Comparison of ENCODE assay signal across 9 mouse cellular contexts in genomic region chr2:9879493-9879892, GRCm38 (mm10). TPM values are rescaled to one million over a fixed set of nuclear protein-coding genes. Genes with fewer than 3 reads are reported as not detected.
DNase-seq lines count a peak whose midpoint lies in the region; ATAC-seq and TF ChIP-seq lines count a peak whose summit lies in the region.
"Had no signal": no experiment of that assay in that cellular context is flagged by ENCODE, and none has a peak within 500 bp of the region (broad histone marks: within the 10 kb centered on the region; RNA-seq: fewer than 3 reads in every experiment).

No protein-coding gene starts in this region.

- H3K27ac ChIP-seq in liver, embryonic 12.5 days: 0 out of 2 replicates have a peak overlapping the region, but pooled peaks have one; percentile 45
- H3K27ac ChIP-seq in testis, adult 2 months (ENCODE audit: control insufficient read depth, insufficient read depth, low read depth, low read length): no peak overlapping the region

- 2% methylated on average over 21 of the region's 21 CpGs for WGBS in liver, embryonic 12.5 days (ENCODE audit: insufficient replicate concordance)

- no peaks in the 10 kb centered on the region for H3K36me3 ChIP-seq in liver, embryonic 12.5 days
- no peaks in the 10 kb centered on the region for H3K36me3 ChIP-seq in myocyte (ENCODE audit: control insufficient read depth, insufficient read depth)
- H3K36me3 ChIP-seq in testis, adult 2 months (ENCODE audit: control insufficient read depth, insufficient read depth, low read length): no peaks in the 10 kb centered on the region

- peak overlapping the region; percentile 57 for H3K4me3 ChIP-seq in liver, embryonic 12.5 days
- H3K4me3 ChIP-seq in myocyte: peak overlapping the region; percentile 74
- peak overlapping the region; percentile 12 for H3K4me3 ChIP-seq in testis, adult 2 months (ENCODE audit: control insufficient read depth, low read depth, low read length)

- peaks cover 31% of the 10 kb centered on the region; the same call in 1 of the 2 replicates for H3K4me1 ChIP-seq in liver, embryonic 12.5 days
- H3K4me1 ChIP-seq in testis, adult 2 months (ENCODE audit: control insufficient read depth, insufficient read depth, low read length): peaks cover 20% of the 10 kb centered on the region

- DNase-seq in A20 (ENCODE audit: low read depth, low spot score) (peak; percentile 95), adipocyte (ENCODE audit: low spot score) (peak; percentile 94)
- peak; percentile 99 for DNase-seq in embryo, embryonic 10.5 days (ENCODE audit: low spot score)
- DNase-seq in gastrocnemius, postnatal 25 days: peak; percentile 91

- peak; percentile 58 for ATAC-seq in inflammation-experienced regulatory T-cells, adult 6 months
- peak; percentile 90 for ATAC-seq in liver, embryonic 12.5 days

- no peak overlapping the region for H3K9ac ChIP-seq in liver, embryonic 12.5 days

- H3K27me3 ChIP-seq in liver, embryonic 12.5 days (replicated peaks): peaks cover 100% of the 10 kb centered on the region
- H3K27me3 ChIP-seq in myocyte (ENCODE audit: control insufficient read depth, insufficient read depth, insufficient read length): no peaks in the 10 kb centered on the region
- H3K27me3 ChIP-seq in testis, adult 2 months (ENCODE audit: control insufficient read depth, insufficient read depth, low read length): peaks cover 28% of the 10 kb centered on the region

- peak overlapping the region; percentile 85 for H3K4me2 ChIP-seq in liver, embryonic 12.5 days
- H3K4me2 ChIP-seq in myocyte (ENCODE audit: low read depth): peak overlapping the region; percentile 74

- peak overlapping the region; percentile 20 for H3ac ChIP-seq in myocyte (ENCODE audit: control insufficient read depth, insufficient read length)

- TF ChIP-seq POLR2A in myocyte (IDR thresholded peaks at IDR 0.05; ENCODE audit: insufficient read length, low read depth): peak; percentile 61
- TF ChIP-seq POLR2A in testis, adult 2 months (IDR thresholded peaks at IDR 0.05; ENCODE audit: control insufficient read depth, low read depth, low read length): no peak

- TF ChIP-seq CTCF in testis, adult 2 months (IDR thresholded peaks at IDR 0.05; ENCODE audit: control insufficient read depth, insufficient read depth, insufficient replicate concordance, low read depth, low read length): peak; percentile 46; the same call in 1 of the 2 replicates

- H3K9me3 ChIP-seq in liver, embryonic 12.5 days (replicated peaks): no peaks in the 10 kb centered on the region

- peaks cover 8% of the 10 kb centered on the region for H3K79me2 ChIP-seq in myocyte (ENCODE audit: control insufficient read depth, insufficient read depth)

TF ChIP-seq in myocyte, 11 proteins besides CTCF, POLR2A, EP300 and RAD21:
- TF ChIP-seq MYOD1 (IDR thresholded peaks at IDR 0.05; ENCODE audit: control insufficient read depth in 1 of 3, insufficient read length in 2 of 3, low read depth in 2 of 3): no peak
- TF ChIP-seq POLR2AphosphoS2 (IDR thresholded peaks at IDR 0.05; ENCODE audit: insufficient read length, low read depth): peak; percentile 35
- TF ChIP-seq SRF (IDR thresholded peaks at IDR 0.05; ENCODE audit: control insufficient read depth, insufficient read length, low read depth): no peak
- no peak for TF ChIP-seq E2F4 (IDR thresholded peaks at IDR 0.05; ENCODE audit: insufficient read depth)
- peak in 1 of 3 experiments; percentile 19 for TF ChIP-seq MYOG (IDR thresholded peaks at IDR 0.05; ENCODE audit: control insufficient read depth in 1 of 3, insufficient read depth in 1 of 3, insufficient read length in 2 of 3, low read depth in 2 of 3)
- no peak for TF ChIP-seq USF1 (IDR thresholded peaks at IDR 0.05; ENCODE audit: low read depth)
- no peak for TF ChIP-seq TCF12 (IDR thresholded peaks at IDR 0.05; ENCODE audit: insufficient read depth, poor library complexity, severe bottlenecking)
- no peak for TF ChIP-seq MAX (IDR thresholded peaks at IDR 0.05; ENCODE audit: low read depth)
- no peak for TF ChIP-seq REST (IDR thresholded peaks at IDR 0.05; ENCODE audit: insufficient read depth, insufficient read length)
- no peak for TF ChIP-seq TCF3 (IDR thresholded peaks at IDR 0.05; ENCODE audit: insufficient read length, low read depth)

RNA-seq across cellular contexts. Expression of gene 4930412O13Rik, which starts 1.6 kb away (rescaled TPM):
- not detected for total RNA-seq in gastrocnemius, postnatal 25 days (2021)
- not detected for polyA plus RNA-seq in inflammation-experienced regulatory T-cells, adult 6 months (2017; shearing (Covaris generic))
- not detected in 2 replicates for polyA plus RNA-seq in liver, embryonic 12.5 days (2016; fragmentation: Nextera tagmentation; extraction: Ambion mirVana)
- not detected for polyA plus RNA-seq in myocyte (2012; fragmentation: generic; extraction: Trizol)
- 57.2 and 69.9 TPM in 2 replicates for polyA plus RNA-seq in testis, adult 2 months (2012; rRNA removed)
- total RNA-seq: layer of hippocampus, postnatal 25 days had no signal

RNA-seq across cellular contexts. Expression of gene 9230102O04Rik, which starts 9.8 kb away (rescaled TPM):
- total RNA-seq in gastrocnemius, postnatal 25 days (2021): not detected
- polyA plus RNA-seq in inflammation-experienced regulatory T-cells, adult 6 months (2017; shearing (Covaris generic)): 1 to 10 TPM in 2 of 3 experiments, not detected in 1; 1.5 to 1.6 TPM
- 0.37 TPM in 1 of 2 replicates, not detected in the other for polyA plus RNA-seq in liver, embryonic 12.5 days (2016; fragmentation: Nextera tagmentation; extraction: Ambion mirVana)
- polyA plus RNA-seq in myocyte (2012; fragmentation: generic; extraction: Trizol): not detected
- 0.75 TPM in 1 of 2 replicates, not detected in the other for polyA plus RNA-seq in testis, adult 2 months (2012; rRNA removed)
- total RNA-seq: layer of hippocampus, postnatal 25 days had no signal

RNA-seq across cellular contexts. Expression of gene Gata3, which starts 10.3 kb away (rescaled TPM):
- under 1 TPM; 0.43 to 0.54 TPM for total RNA-seq in gastrocnemius, postnatal 25 days (2021)
- 100 to 1,000 TPM; 131 to 148 (median 135) TPM for polyA plus RNA-seq in inflammation-experienced regulatory T-cells, adult 6 months (2017; shearing (Covaris generic))
- 2.0 and 2.1 TPM in 2 replicates for polyA plus RNA-seq in liver, embryonic 12.5 days (2016; fragmentation: Nextera tagmentation; extraction: Ambion mirVana)
- polyA plus RNA-seq in myocyte (2012; fragmentation: generic; extraction: Trizol): 3.7 TPM
- 1.0 and 2.0 TPM in 2 replicates for polyA plus RNA-seq in testis, adult 2 months (2012; rRNA removed)
- total RNA-seq: layer of hippocampus, postnatal 25 days had no signal

Comparison
In these comparisons a context has a peak if more than half of its experiments do, and no peak if none do; other contexts are left out.
1. H3K4me3 ChIP-seq: peak in every context shown above with its lines; median percentile 74 in myocyte; 57 in liver, embryonic 12.5 days; 12 in testis, adult 2 months.
2. RNA of gene 4930412O13Rik, which starts 1.6 kb away (polyA plus RNA-seq): 57.2 to 69.9 TPM in testis, adult 2 months; not detected in inflammation-experienced regulatory T-cells, adult 6 months, not detected in liver, embryonic 12.5 days and not detected in myocyte (single experiment); every median in the first group is over 10 times any median in the second.
3. RNA of gene Gata3, which starts 10.3 kb away (polyA plus RNA-seq): 131 to 148 TPM in inflammation-experienced regulatory T-cells, adult 6 months; 3.7 TPM in myocyte (single experiment), 2.0 to 2.1 TPM in liver, embryonic 12.5 days and 1.0 to 2.0 TPM in testis, adult 2 months; every median in the first group is over 10 times any median in the second.
4. Peak in every context shown above with its lines, with median percentiles within 50 percentile points of each other: DNase-seq.